7 mouse cellular contexts compared by ENCODE assay signal in the genomic region with DNA sequence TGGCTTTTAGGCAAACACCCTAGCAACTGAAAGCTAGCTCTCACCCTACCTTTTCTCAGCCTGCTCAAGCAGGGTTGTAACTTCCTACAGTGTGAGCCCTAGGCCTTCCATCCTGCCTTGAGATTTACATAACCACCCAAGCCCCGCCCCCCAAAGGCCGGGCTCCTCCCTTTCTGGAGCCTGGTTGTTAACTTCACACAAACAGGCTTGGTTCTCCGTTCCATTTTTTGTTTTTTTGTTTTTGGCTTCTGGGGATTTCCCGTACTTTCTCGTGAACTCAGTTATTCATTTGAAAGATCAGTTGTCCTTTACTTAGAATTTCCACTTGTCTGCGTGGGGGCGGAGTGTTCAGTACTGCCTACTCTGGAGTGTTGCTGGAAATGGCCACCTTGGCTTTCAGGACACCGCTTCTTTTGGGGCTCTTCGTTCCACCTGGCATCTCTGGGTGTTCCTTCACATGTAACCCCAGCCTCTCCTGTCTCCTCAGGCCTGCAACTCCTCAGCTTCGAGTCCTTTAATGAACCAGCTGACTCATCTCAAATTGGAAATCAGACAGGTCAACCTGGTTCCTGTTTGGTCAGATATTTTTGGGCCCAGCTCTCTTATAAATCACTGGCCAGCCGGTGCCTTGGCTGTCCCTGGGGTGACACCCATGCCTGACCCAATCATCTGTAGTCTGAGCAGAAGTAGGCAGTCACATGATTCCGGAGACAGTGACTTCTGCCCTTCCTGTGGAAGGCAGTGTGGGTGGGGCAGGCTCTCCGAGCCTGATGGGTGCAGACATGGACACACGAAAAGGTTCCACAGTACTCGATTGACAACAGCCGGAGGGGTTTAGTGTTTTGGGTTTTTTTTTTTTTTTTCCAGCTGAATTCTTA. TPM values are rescaled to one million over a fixed set of nuclear protein-coding genes. Genes with fewer than 3 reads are reported as not detected.
DNase-seq lines count a peak whose midpoint lies in the region; ATAC-seq and TF ChIP-seq lines count a peak whose summit lies in the region.

No protein-coding gene starts in this region.

- H3K36me3 ChIP-seq in kidney, adult 2 months (ENCODE audit: control insufficient read depth, insufficient read depth, low read length), result no peaks in the 10 kb centered on the region
- no peaks in the 10 kb centered on the region for H3K36me3 ChIP-seq in stomach, postnatal 0 days (ENCODE audit: control insufficient read depth, insufficient read depth, low read length)

- H3K4me1 ChIP-seq in kidney, adult 2 months (ENCODE audit: control insufficient read depth, insufficient read depth, low read length), result peaks cover 23% of the 10 kb centered on the region; the same call in 1 of the 2 replicates
- H3K4me1 ChIP-seq in stomach, postnatal 0 days (replicated peaks; ENCODE audit: control insufficient read depth, insufficient read depth), result peaks cover 3% of the 10 kb centered on the region

- peak; percentile 47 for TF ChIP-seq POLR2A in kidney, adult 2 months (IDR thresholded peaks at IDR 0.05; ENCODE audit: low read depth, low read length)

- no peaks in the 10 kb centered on the region for H3K27me3 ChIP-seq in kidney, adult 2 months (replicated peaks; ENCODE audit: control insufficient read depth, insufficient read depth, low read length)
- H3K27me3 ChIP-seq in stomach, postnatal 0 days (ENCODE audit: control insufficient read depth, insufficient read depth, low read length), result no peaks in the 10 kb centered on the region

- peak; percentile 65 for ATAC-seq in stomach, postnatal 0 days (ENCODE audit: low FRiP score, low TSS enrichment)

- peak; percentile 83 to 90 for DNase-seq in CD8-positive naive resting alpha-beta T cell, adult 2 months (ENCODE audit: low read depth in 2 of 2, low spot score in 2 of 2)
- peak; percentile 95 for DNase-seq in T-cell, adult 2 months (ENCODE audit: low spot score)
- peak; percentile 38 for DNase-seq in gastrocnemius, postnatal 10 days
- peak; percentile 98 for DNase-seq in kidney, adult 2 months
- DNase-seq in lung, postnatal 10 days, result peak; percentile 86
- DNase-seq in stomach, postnatal 0 days (ENCODE audit: low spot score), result peak; percentile 72
- no peak for DNase-seq in right cerebral cortex, postnatal 25 days

- no peak for TF ChIP-seq CTCF in kidney, adult 2 months (conservative IDR thresholded peaks at IDR 0.05; ENCODE audit: insufficient read depth, insufficient read length, low read depth, low read length)
- no peak for TF ChIP-seq CTCF in stomach, postnatal 0 days (IDR thresholded peaks at IDR 0.05; ENCODE audit: low read depth)

- H3K4me3 ChIP-seq in kidney, adult 2 months (ENCODE audit: insufficient read depth, low read depth, low read length), result no peak overlapping the region
- no peak overlapping the region for H3K4me3 ChIP-seq in stomach, postnatal 0 days (ENCODE audit: low read depth, low read length)

- H3K9ac ChIP-seq in stomach, postnatal 0 days (ENCODE audit: low read length), result no peak overlapping the region

- no peaks in the 10 kb centered on the region for H3K9me3 ChIP-seq in stomach, postnatal 0 days (ENCODE audit: control insufficient read depth, low read length)

- 17% methylated on average over 16 of the region's 16 CpGs for WGBS in kidney, adult 2 months
- 38% methylated on average over 16 of the region's 16 CpGs for WGBS in stomach, postnatal 0 days

- H3K27ac ChIP-seq in kidney, adult 2 months (ENCODE audit: insufficient read depth, low read depth, low read length), result peak overlapping the region; percentile 93
- H3K27ac ChIP-seq in stomach, postnatal 0 days (replicated peaks), result peak overlapping the region; percentile 79

- TF ChIP-seq EP300 in stomach, postnatal 0 days (optimal IDR thresholded peaks at IDR 0.05), result peak; percentile 66

- H3K4me2 ChIP-seq in stomach, postnatal 0 days (replicated peaks; ENCODE audit: low read depth), result no peak overlapping the region

RNA-seq across cellular contexts. Expression of gene Ncoa3, which starts 9.7 kb away (rescaled TPM):
- 10 to 100 TPM; 12.2 to 17.2 TPM for total RNA-seq in gastrocnemius, postnatal 10 days (2021)
- 36.3 and 42.0 TPM in 2 replicates for polyA plus RNA-seq in kidney, adult 2 months (2012; rRNA removed)
- polyA plus RNA-seq in stomach, postnatal 0 days (2015; fragmentation: Nextera tagmentation; extraction: Ambion mirVana), result 7.5 and 8.3 TPM in 2 replicates
